Comparison of ENCODE assay signal across 8 mouse cellular contexts in genomic region chr2:32352151-32353006, GRCm38 (mm10). TPM values are rescaled to one million over a fixed set of nuclear protein-coding genes. Genes with fewer than 3 reads are reported as not detected.
DNase-seq lines count a peak whose midpoint lies in the region; ATAC-seq and TF ChIP-seq lines count a peak whose summit lies in the region.

TSS of gene Ciz1 (plus strand) at chr2:32352327.

- WGBS in hindbrain, postnatal 0 days, result 2% methylated on average over 40 of the region's 52 CpGs
- WGBS in limb, embryonic 12.5 days, result under 1% methylated on average over 39 of the region's 52 CpGs

- H3K9ac ChIP-seq in hindbrain, postnatal 0 days (replicated peaks; ENCODE audit: low read length), result peak within 1 kb of the TSS; percentile 85
- H3K9ac ChIP-seq in limb, embryonic 12.5 days (replicated peaks), result peak within 1 kb of the TSS; percentile 87

- no peak for TF ChIP-seq POLR2A in testis, adult 2 months (IDR thresholded peaks at IDR 0.05; ENCODE audit: control insufficient read depth, low read depth, low read length)

- no peaks in the 10 kb centered on the region for H3K9me3 ChIP-seq in hindbrain, postnatal 0 days (ENCODE audit: low read length)
- H3K9me3 ChIP-seq in limb, embryonic 12.5 days, result no peaks in the 10 kb centered on the region

- no peak for TF ChIP-seq CTCF in testis, adult 2 months (IDR thresholded peaks at IDR 0.05; ENCODE audit: control insufficient read depth, insufficient read depth, insufficient replicate concordance, low read depth, low read length)
- no peak for TF ChIP-seq CTCF in hindbrain, postnatal 0 days (IDR thresholded peaks at IDR 0.05; ENCODE audit: low read depth)

- no peak for DNase-seq in testis, postnatal 14 days (ENCODE audit: low spot score)
- DNase-seq in cerebellum, postnatal 10 days, result peak; percentile 82
- DNase-seq in gastrocnemius, adult 8-10 months (ENCODE audit: low spot score in 2 of 2), result no peak
- DNase-seq in hindbrain, postnatal 0 days (ENCODE audit: low spot score), result peak; percentile 80
- DNase-seq in neural tube, embryonic 10.5 days (ENCODE audit: extremely low spot score, low spot score), result peak; percentile 57
- no peak for DNase-seq in yolk sac, embryonic 10.5 days (ENCODE audit: low spot score)

- no peaks in the 10 kb centered on the region for H3K36me3 ChIP-seq in testis, adult 2 months (ENCODE audit: control insufficient read depth, insufficient read depth, low read length)
- no peaks in the 10 kb centered on the region for H3K36me3 ChIP-seq in hindbrain, postnatal 0 days (ENCODE audit: insufficient read depth, low read length)
- peaks cover 34% of the 10 kb centered on the region for H3K36me3 ChIP-seq in limb, embryonic 12.5 days

- H3K4me2 ChIP-seq in hindbrain, postnatal 0 days (ENCODE audit: low read depth, low read length), result peak within 1 kb of the TSS; percentile 66
- H3K4me2 ChIP-seq in limb, embryonic 12.5 days, result peak within 1 kb of the TSS; percentile 70

- no peaks in the 10 kb centered on the region for H3K27me3 ChIP-seq in testis, adult 2 months (ENCODE audit: control insufficient read depth, insufficient read depth, low read length)
- no peaks in the 10 kb centered on the region for H3K27me3 ChIP-seq in hindbrain, postnatal 0 days (ENCODE audit: insufficient read depth, low read length)
- H3K27me3 ChIP-seq in limb, embryonic 12.5 days, result no peaks in the 10 kb centered on the region

- H3K4me1 ChIP-seq in testis, adult 2 months (ENCODE audit: control insufficient read depth, insufficient read depth, low read length), result peaks cover 9% of the 10 kb centered on the region
- H3K4me1 ChIP-seq in hindbrain, postnatal 0 days (ENCODE audit: insufficient read depth, low read length), result peaks cover 4% of the 10 kb centered on the region; the same call in 1 of the 2 replicates
- peaks cover 38% of the 10 kb centered on the region for H3K4me1 ChIP-seq in limb, embryonic 12.5 days (replicated peaks)

- H3K4me3 ChIP-seq in testis, adult 2 months (ENCODE audit: control insufficient read depth, low read depth, low read length), result peak within 1 kb of the TSS; percentile 93
- H3K4me3 ChIP-seq in hindbrain, postnatal 0 days (ENCODE audit: low read length), result peak within 1 kb of the TSS; percentile 66
- peak within 1 kb of the TSS; percentile 80 for H3K4me3 ChIP-seq in limb, embryonic 12.5 days (replicated peaks)

- peak; percentile 68 for ATAC-seq in hindbrain, postnatal 0 days
- ATAC-seq in limb, embryonic 12.5 days (ENCODE audit: insufficient number of reproducible peaks, insufficient read depth, low FRiP score, low TSS enrichment, low read depth), result peak; percentile 60

- H3K27ac ChIP-seq in testis, adult 2 months (ENCODE audit: control insufficient read depth, insufficient read depth, low read depth, low read length), result no peak within 1 kb of the TSS
- H3K27ac ChIP-seq in hindbrain, postnatal 0 days, result peak within 1 kb of the TSS; percentile 96
- H3K27ac ChIP-seq in limb, embryonic 12.5 days, result peak within 1 kb of the TSS; percentile 94

RNA-seq across cellular contexts. Expression of gene Ciz1, which starts in this region (rescaled TPM):
- 255 and 278 TPM in 2 replicates for polyA plus RNA-seq in testis, adult 2 months (2012; rRNA removed)
- 10 to 100 TPM; 18.3 to 28.1 (median 25.8) TPM for total RNA-seq in gastrocnemius, adult 8-10 months (2022)
- 87.6 and 103 TPM in 2 replicates for total RNA-seq in hindbrain, postnatal 0 days (2014; rRNA removed)
- polyA plus RNA-seq in hindbrain, postnatal 0 days (2015; fragmentation: Nextera tagmentation; extraction: Ambion mirVana), result 33.3 and 40.3 TPM in 2 replicates
- polyA plus RNA-seq in limb, embryonic 12.5 days (2016; fragmentation: Nextera tagmentation; extraction: Ambion mirVana), result 55.4 and 62.1 TPM in 2 replicates

Comparison
In these comparisons a context has a peak if more than half of its experiments do, and no peak if none do; other contexts are left out.
1. DNase-seq: peak in cerebellum, postnatal 10 days (2 of 2), hindbrain, postnatal 0 days (single experiment) and neural tube, embryonic 10.5 days (single experiment); none in testis, postnatal 14 days (single experiment), gastrocnemius, adult 8-10 months (0 of 2) and yolk sac, embryonic 10.5 days (single experiment).
2. Peak in every context shown above with its lines, with median percentiles within 50 percentile points of each other: H3K4me3 ChIP-seq.